Mouse (Mus musculus) right cerebral cortex, adult 18-20 months (tissue): ENCODE measurements around the gene Rnaseh1.

ENCODE experiments used
- DNase-seq: peaks from one replicate; pipeline ENCODE4 v3.0.0; 2022; ENCODE audit warnings: mixed read lengths

Gene Rnaseh1

DNA sequence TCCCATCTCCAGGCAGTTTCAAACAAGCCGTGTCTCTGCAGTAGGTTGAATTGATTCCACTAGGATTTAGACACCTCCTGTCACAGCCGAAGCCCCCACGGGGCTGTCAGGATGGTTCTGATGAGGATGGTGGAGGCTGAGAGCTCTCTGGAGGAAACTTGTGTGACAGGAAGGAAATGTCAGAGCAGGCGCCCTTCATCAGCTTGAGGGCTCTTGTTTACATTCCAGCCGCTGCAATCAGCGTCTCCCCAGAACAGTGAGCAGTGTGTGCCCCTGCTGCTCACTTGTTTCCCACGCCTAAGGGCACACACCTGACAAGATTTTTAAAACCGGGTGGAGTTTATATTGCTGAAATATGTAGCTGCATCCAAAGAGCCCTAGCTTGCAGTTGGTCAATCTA is 17.9 kb downstream of the Rnaseh1 start:
- DNase-seq, result no peak

- no peak for DNase-seq
Measured at GRCm38 (mm10) chr12:28674038-28674720, 24.8 kb downstream of the Rnaseh1 start.

DNA sequence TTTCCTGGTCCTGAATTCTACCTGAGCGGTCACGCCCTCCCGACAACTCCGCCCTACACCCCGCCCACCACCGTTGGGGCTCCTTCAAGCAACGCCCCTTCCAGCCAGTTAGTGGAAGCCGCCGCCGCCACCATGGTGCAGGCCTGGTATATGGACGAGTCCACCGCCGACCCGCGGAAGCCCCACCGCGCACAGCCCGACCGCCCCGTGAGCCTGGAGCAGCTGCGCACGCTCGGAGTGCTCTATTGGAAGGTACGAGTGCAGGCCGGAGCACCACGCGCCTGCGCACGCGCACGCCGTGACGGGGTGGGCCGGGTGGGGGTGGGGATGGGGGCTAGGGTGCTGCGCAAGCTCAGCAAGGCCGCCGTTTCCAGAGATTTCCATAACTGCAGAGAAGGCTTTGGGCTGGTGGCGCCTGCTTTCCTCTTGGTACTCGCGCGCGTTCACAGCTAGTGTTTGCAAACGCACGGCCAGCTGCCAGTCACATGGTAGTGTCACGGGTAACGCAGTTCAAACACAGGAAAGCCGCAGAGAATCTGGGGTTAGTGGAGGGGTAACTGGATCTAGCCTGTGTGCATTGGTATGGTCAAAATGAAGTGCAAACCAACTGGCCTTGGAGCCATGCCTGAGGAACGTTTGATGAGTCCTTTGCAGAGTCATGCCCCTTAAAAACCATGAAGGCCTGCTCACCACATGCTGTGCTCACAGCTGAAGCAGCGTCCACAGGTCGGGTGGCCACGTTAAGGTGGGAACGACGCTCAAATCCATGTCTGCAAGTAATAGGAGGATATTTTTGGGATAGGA is 25.9 kb downstream of the Rnaseh1 start, which contains the start of gene Adi1:
TSS of gene Adi1 (plus strand) at position 111 of the 804 bp plus-strand sequence.
- peak; percentile 91 for DNase-seq

GRCm38 (mm10) chr12:28675925-28676209 is 26.5 kb downstream of the Rnaseh1 start:
- DNase-seq, result no peak

GRCm38 (mm10) chr12:28684674-28685073 is 35.3 kb downstream of the Rnaseh1 start:
- DNase-seq, result no peak

DNA sequence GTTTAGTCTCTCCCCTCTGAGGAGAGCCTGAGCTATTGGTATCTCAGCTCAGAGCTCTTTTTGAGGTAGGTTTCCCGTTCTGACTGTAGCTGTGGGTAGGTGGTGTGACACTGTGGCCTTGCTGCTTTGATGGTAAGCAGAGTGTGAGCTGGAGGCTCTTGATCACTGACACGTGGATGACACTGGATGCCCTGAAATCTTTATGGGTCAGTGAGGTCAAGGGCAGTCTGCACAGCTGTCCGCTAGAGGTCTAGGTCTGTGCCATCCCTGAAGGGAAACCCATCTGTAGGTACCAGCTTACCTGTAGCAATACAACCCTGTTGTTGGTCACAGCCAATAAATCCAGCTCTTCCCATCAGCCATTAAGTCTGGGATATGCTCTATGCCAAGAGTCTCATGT is 36.4 kb downstream of the Rnaseh1 start:
- no peak for DNase-seq

- no peak for DNase-seq
Measured at GRCm38 (mm10) chr12:28686199-28686879, 36.9 kb downstream of the Rnaseh1 start.

DNA sequence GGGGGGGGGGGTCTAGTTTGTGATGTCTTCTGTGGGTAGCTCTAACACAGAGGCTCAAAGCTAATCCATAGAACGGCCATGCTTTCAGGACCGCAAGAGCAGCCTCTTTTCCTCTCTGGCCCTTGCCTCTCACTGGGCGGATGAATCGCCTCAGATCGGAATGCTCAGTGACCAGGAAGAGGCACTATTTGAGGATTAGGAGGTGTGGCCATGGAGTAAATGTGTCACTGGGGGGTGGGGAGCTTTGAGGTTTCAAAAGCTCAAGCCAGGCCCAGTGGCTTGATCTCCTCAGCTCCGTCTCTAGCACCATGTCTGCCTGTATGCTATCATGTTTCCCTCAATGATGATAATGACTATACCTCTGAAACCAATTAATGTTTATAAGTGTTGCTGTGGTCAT is 39.6 kb downstream of the Rnaseh1 start:
- no peak for DNase-seq

DNA sequence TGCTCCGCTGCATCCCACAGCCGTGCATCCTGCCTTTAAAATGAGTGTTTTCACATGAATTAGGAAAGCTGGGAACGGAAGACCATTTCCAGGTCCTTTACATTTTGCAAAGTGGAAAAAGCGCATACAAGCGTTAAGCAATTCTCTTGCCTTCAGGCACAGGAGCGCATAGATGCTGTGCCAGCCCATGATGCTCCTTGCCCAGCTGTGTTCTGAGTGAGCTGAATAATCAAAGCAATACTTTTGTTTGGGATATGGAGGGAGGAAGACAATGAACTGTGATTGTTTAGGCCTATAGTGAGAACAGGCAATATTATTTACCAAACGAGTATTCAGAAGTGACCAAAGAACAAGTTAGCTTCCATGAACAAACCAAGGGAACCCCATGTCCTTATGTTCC is 41.3 kb downstream of the Rnaseh1 start:
- DNase-seq, result no peak

GRCm38 (mm10) chr12:28693738-28694137 is 44.3 kb downstream of the Rnaseh1 start:
- no peak for DNase-seq

DNA sequence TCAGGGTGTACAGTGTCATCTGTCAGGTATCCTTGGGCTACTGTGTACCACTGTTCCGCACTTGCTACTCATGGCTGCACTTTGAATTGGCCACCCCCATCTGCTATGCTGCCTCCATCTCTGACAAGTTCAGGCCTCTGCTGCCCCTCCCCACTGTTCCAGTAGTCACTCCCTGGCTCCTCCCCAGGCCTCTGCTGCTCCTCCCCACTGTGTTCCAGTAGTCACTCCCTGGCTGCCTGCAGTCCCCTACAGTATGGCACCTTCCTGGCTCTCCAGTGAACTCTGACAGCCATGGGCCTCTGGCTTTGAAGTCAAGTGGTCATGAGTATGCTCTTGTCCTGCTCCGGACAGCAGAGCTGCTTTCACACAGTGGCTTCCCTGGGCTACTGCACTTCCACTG is 44.8 kb downstream of the Rnaseh1 start:
- DNase-seq, result no peak

DNA sequence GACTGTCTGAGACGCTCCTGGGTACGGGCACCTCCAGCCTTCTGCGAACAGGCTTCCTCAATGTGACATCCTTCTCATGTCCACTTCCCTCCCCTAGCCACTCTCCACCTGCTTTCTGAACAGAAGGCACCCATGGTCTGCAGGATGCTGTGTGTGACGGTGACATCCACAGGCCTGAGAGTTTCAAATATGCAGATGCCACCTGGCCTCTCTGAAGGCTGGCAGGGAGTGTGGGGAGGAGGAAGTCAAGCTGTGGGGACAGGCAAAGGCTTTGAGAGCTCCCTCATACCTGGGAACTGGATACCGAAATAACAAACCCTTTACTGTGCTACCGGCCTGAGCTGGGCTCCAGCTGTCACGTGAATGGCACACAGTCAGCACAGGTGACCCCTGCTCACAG is 45.4 kb downstream of the Rnaseh1 start:
- DNase-seq, result no peak

DNA sequence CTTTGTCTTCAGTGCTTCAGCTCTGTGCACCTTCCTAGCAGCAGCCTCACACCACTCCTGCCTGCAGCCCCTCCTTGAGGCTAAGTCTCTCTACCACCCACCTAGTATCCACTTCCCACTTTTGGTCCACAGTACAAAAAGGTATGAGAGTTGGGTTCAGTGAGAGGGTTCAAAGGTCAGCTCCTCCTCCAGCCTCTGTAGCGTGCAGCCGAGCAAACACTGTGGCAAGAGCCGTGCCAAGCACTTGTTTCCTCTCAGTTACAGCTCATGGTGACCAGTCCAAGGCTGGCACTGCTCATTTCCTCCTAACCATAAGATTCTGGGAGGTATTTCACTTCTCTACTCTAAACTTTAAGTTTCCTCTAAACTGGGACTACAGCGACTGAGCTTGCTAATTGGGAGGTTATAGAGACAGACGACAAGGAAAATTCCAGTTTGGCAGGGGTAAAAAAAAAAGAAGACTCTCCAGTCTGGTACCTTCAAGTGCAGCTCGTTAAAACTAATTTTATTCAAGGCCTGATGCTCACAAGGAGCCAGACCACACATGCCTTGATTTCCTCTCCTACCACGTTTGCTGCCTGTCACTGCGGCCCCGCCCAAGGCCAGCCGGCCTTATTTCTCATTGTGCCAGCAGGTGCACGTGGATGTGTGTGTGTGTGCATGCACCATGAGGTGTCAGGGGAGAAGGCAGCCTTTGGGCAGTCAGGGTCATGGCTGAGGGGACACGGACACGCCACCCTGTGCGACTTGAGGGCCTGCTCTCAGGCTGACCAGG is 48.6 kb downstream of the Rnaseh1 start:
- DNase-seq, result no peak

- no peak for DNase-seq
Measured at GRCm38 (mm10) chr12:28699086-28699485, 49.7 kb downstream of the Rnaseh1 start.

DNA sequence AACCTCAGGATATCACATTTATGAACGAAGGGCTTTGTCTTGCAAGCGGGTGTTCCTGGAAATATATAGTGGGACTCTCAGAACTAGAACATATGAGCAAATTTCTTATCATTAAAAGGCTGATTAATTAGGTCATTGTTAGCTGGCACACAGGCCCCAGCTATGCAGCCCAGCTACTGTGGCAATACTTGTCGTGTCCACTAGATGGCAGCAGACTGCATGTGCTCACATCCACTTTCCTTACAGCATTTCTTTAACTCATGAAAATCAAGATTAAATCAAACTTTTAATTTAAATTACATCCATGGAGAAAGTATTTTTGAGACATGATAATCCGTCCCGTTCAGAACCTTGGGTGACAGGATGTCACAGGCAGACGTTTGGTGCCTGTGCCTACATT is 50.3 kb downstream of the Rnaseh1 start:
- DNase-seq, result peak; percentile 81

- DNase-seq, result no peak
Measured at GRCm38 (mm10) chr12:28700101-28700511, 50.7 kb downstream of the Rnaseh1 start.

DNA sequence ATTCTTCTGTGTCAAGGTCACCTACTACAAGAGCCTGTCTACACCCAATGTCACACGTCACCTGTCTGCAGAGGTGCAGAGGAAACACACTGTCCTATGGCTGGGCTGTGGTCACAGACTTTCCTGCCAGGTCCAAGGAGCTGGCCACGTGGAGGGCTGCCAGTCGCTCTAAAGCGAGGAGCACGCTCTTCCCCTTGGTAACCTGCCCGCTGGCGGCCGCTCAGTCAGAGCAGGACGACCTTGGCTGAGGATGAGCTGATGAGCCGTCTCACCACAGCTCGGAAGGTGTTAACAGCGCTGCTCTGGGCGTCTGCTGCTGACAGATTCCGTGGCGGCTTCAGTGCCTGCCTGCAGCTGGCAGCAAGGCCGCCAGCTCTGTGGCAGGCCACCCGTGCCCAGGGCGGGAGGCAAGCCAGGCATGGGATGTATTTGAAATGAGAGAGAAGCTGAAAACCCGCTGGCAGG is 51.2 kb downstream of the Rnaseh1 start:
- peak; percentile 76 for DNase-seq

DNA sequence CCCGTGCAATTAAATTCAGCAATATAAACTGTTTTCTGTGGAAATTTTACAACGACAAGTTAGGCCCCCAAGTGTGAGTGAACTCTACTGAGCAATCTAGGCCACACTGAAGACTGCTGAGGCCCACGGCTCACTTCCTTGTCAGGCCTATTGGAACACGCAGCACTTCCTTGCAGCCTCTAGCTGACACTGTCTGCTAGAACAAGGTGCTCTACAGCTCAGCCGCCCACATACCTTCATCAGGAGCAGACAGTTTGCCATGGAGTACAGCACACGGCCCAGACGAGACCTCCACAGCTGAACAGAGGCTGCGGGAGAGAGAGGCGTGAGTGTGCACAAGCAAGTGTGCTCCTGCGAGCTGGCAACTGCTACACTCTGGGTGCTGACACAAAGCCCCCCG is 51.9 kb downstream of the Rnaseh1 start:
- DNase-seq, result peak; percentile 81

- no peak for DNase-seq
Measured at GRCm38 (mm10) chr12:28704381-28704780, 55.0 kb downstream of the Rnaseh1 start.

DNA sequence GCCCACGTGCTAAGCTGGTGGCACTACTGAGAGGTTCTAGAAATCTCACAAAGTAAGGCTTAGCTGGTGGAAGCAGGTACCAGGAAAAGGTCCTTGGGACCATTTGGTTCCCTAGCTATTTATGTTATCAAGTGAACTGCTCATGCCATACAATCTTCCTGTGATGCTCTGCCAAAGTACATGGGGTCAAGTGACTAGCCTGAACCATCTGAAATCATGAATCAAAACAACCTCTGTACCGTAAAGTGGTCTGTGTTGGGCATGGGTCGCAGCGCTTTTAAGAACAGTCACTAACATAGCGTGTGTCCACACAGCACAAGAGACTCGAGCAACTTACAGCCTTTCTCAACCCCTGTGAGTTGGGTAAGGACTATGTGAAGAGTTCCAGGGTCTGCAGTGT is 55.8 kb downstream of the Rnaseh1 start:
- DNase-seq, result no peak

DNA sequence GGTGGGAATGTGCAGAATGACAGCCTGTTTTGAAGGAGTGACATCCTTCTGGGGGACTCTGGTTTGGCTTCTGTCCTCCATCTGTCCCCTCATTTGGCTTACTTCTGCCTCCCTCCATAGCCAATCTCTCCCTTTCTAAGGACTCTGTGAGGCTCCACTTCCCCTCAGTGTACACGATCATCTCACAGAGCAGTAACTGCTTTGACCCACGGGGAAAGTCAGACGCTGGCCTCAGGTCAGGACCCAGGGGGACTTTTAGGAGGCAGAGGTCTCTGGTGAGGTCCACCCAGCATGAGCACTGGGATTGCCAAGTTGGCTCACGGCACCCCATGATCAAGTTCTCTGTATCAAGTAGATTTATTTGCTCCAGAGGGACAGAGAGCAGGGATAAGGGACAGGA is 58.8 kb downstream of the Rnaseh1 start:
- no peak for DNase-seq
